Mouse (Mus musculus) mouse embryonic stem cell (cell line): Measurements from ENCODE around the gene Slc1a5.

Experiments
- in situ Hi-C, 2 experiments: fragments of 300-500 bp; cut with MboI; formaldehyde crosslinking; loops; 1 replicate in 1 of 2; 3 replicates in 1 of 2; pipeline ENCODE4 v1.14.3; 2019 to 2020; ENCODE audit warnings: low sequenced_read_pairs in 2 of 2, low pct_unique_long_range_greater_than_20kb in 1 of 2, mixed read lengths in 1 of 2; ENCODE audit not compliant: unreplicated experiment in 1 of 2

Slc1a5 gene

DNA sequence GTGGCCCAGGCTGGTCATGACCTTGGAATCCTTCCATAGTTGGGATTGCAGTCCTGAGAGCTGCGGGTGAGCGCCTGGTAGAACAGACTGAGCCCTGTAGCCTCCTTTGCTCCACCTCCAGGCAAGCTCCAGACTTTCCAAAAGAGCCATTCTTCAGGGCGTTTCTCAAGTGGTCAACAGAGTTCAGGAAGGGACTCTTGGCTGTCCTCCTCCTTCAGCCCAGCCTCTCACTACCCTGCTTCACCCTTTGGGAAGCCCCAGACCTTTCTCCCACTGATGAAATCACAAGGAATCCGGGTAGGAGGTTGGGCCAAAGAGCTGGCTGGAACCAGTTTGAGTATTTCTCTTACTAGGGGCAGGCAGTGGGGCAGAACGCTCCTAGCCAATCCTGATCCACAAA is 1.1 kb upstream of the Slc1a5 start:
- in situ Hi-C loops: loop anchor here in 1 of 2 experiments (5.0 kb wide), 1 partner anchor 33 kb away; no protein-coding TSS in a partner anchor

DNA sequence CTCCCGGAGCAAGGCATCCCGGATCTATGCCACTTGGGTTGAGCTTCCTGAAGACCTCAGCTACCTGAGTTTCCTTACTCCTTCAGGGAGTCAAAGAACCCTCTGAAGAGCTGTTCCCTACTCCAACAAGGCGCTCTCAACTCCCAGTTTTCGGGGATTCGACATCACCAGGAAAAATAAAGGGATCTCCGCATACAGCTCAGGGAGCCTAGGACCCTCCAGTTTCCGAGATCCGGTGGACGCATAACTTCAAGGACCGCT is 345 bp downstream of the Slc1a5 start:
- in situ Hi-C loops: loop anchor here in 1 of 2 experiments (5.0 kb wide), 1 partner anchor 34 kb away; no protein-coding TSS in a partner anchor

DNA sequence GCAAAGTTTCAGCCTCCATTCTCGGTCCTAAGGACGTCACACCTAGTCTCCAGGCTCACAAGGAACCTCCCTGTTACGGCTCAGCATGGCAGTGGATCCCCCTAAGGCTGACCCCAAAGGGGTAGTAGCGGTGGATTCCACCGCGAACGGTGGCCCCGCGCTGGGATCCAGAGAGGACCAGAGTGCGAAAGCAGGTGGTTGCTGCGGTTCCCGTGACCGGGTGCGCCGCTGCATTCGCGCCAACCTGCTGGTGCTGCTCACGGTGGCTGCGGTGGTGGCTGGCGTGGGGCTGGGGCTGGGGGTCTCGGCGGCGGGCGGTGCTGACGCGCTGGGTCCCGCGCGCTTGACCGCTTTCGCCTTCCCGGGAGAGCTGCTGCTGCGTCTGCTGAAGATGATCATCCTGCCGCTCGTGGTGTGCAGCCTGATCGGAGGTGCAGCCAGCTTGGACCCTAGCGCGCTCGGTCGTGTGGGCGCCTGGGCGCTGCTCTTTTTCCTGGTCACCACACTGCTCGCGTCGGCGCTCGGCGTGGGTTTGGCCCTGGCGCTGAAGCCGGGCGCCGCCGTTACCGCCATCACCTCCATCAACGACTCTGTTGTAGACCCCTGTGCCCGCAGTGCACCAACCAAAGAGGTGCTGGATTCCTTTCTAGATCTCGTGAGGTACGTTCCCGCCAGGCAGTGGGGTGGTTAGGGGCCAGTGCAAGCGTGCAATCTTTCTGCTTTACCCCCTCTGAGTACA is 845 bp downstream of the Slc1a5 start:
- in situ Hi-C loops: loop anchor here in 1 of 2 experiments (5.0 kb wide), 1 partner anchor 35 kb away; no protein-coding TSS in a partner anchor

DNA sequence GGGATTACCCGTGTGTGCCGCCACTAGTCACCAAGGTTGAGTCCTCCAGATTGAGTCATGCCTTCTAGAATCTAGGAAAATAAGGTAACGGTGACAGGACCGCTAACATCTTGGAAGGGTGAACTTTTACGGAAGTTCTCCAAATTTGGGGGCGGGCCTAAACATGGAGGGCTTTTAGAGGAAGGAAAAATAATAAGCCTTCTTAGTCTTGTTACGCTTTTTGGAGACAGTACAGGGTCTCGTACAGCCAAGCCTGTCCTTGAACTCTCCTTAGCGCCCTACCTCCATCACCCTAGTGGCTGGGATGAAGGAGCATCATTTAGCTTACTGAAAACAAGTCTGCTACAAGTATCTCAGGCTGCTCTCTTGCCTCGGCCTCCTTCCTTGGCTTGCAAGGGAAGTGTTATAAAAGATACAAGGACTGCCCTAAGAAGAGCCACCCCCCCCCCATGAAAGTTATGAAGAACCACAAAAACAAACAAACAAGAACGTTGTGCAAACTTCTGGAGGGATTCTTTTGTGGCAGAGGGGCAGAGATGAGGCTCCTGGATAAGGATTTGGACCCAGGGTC is 1.5 kb downstream of the Slc1a5 start:
- in situ Hi-C loops: loop anchor here in 1 of 2 experiments (5.0 kb wide), 1 partner anchor 35 kb away; no protein-coding TSS in a partner anchor

DNA sequence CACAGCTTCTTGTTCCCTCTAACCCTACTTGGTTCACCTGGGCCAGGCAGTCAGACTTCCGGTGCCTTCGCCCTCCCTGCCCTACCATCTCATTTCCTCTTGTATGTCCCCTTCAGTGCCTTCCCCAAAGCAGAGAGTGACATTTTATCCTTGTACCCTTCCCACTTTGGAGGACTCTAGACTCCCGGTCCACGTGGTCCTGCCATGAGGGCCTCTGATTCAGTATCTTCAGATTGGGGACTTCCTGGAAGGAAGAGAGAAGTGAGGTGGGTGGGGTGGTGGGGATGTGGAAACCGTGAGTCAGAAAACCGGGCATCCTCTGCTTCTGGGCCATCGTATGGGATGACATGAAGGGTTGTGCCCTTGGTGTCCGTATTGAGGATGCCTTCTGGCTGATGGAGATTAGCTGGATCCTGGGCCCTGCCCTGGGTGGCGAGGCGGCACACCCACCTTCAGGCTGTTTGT is 2.1 kb downstream of the Slc1a5 start:
- in situ Hi-C loops: loop anchor here in 1 of 2 experiments (5.0 kb wide), 1 partner anchor 36 kb away; no protein-coding TSS in a partner anchor

DNA sequence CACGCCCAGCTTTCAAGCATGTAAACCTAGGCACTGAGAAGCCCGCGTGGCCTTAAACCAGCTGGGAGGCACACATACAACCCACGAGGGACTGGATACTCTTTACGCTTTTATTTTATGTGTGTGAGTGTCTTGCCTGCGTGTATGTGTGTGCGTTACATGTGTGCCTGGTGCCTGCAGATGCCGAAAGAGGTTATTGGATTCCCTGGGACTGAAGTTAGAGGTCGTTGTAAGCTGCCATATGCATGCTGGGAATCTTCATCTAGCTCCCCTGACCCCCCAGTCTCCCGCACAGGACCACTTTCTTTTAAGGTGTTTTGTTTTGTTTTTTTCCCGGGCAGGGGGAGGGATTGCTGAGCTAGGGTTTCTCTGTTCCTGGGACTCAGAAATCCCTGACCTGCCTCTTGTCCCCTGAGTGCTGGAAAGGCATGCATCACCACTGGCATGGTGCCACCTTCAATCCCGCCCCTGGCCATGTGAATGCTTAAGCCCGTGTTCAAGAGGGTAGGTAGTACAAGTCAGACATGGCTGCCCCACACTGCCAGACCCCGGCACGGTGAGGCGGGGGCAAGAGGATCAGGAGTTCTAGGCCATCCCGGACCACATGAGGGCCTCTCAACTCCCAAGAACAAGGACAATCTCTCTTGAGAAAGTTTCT is 2.7 kb downstream of the Slc1a5 start:
- in situ Hi-C loops: loop anchor here in 1 of 2 experiments (5.0 kb wide), 1 partner anchor 37 kb away; no protein-coding TSS in a partner anchor

DNA sequence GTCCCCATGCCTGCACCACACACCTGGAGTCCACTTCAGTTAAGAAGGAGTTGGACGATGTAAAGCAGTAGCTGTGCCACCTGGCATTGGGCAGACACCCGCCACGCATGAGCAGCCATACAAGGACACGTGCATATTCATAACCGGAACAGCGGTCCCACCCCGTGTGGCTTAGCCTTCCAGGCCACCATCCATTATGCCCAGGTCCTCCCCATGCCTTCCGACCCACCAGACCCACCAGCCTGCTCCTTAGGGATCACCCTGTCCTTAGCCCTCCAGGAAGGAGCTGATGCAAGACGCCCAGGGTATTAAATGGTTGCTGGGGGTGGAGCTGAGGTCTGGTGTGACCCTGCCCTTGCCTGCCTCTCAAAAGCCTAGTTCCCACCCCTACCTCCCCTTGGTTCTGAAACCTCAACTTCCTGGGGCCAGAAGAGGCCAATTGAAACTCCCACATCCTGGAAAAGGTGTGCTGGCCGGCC is 3.4 kb downstream of the Slc1a5 start:
- in situ Hi-C loops: loop anchor here in 1 of 2 experiments (5.0 kb wide), 1 partner anchor 37 kb away; no protein-coding TSS in a partner anchor

DNA sequence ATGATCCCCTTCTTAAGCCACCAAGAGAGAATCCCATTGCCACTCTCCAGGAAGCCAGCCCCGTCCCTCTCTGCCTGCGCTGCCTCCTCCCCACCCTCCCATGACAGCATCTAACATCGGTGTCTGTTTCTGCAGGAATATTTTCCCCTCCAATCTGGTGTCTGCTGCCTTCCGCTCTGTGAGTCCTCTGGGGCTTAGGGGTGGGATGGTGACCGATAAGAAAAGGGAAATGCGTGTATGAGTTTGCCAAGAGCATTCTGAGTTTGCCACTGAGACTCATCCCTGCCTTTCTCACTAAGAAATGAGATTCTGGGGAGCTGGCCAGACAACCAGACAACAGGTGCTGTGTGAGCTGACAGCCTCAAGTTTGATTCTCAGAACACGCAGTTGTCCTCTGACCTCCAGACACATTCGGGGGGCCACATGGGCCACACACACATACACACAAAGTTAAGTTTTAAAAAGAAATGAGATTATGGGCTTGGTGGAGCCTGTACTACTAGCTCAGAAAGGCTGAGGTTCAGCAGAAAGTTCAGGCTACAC is 4.5 kb downstream of the Slc1a5 start:
- in situ Hi-C loops: no loop called here

DNA sequence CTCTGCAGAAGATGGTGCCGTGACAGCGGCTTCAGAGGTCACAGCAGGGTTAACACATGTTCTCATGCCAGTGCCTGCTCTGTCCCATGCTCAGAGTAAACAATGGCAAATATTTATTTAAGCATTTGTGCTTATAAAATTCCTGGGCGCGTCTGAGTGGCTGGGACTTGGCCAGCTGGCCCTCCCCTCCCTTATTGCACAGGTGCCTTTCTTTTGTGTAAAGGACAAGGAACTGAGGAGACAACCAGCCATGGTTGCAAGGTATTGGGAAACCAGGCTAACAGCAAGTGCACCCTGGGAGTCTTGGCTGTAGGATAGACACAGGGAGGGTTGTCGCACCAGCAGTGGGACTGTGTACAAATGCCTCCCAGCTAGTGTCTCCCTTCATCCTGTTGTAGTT is 11.2 kb downstream of the Slc1a5 start:
- in situ Hi-C loops: no loop called here

DNA sequence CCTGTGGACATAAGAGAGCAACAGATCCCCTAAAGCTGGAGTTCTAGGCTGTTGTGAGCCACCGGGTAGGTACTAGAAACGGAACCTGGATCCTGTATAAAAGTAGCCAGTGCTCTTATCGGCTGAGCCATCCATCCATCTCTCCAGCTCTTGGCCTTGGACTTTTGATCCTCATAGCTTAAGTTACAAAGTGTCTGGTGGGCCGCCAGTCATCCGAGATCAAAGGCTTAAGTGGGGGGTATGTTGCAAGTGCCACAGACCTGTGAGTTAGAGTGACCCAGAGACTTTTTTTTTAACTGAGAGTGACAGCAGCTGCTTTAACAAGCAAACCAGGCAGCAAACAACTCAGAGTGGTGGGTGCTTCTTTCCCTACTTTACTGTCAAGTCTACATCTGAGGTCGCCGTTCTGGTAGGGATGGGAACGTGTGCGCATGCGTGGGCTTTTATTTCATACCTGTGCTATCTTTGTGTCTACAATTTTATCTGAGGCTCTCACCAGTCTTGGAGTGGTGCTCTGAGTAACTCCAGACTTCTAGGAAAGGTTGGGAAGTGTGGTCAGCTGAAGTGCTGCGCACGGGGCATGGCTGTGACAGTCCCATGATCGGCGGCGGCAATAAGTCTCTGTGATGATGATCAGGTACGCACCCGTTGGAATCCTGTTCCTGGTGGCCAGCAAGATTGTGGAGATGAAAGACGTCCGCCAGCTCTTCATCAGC is 12.0 kb downstream of the Slc1a5 start:
- in situ Hi-C loops: no loop called here

DNA sequence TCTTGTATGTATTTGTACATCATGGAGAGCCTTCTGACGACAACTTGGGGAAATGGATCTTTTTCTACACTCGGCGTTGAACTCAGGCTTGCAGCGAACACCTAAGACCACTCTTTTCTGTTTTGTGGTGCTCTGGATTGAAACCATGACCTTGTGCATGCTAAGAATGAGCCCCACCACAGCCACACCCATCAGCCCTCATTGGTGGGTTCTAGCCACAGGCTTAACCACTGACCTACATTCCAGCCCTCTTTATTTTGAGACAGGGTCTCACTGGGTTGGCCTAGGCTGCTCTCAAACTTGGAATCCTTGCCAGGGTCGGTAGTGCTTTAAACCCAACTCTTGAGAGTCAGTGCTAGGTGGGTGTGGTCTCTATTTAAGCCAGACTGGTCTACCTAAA is 13.7 kb downstream of the Slc1a5 start:
- in situ Hi-C loops: loop anchor here in 1 of 2 experiments (5.0 kb wide), 1 partner anchor 53 kb away; no protein-coding TSS in a partner anchor

DNA sequence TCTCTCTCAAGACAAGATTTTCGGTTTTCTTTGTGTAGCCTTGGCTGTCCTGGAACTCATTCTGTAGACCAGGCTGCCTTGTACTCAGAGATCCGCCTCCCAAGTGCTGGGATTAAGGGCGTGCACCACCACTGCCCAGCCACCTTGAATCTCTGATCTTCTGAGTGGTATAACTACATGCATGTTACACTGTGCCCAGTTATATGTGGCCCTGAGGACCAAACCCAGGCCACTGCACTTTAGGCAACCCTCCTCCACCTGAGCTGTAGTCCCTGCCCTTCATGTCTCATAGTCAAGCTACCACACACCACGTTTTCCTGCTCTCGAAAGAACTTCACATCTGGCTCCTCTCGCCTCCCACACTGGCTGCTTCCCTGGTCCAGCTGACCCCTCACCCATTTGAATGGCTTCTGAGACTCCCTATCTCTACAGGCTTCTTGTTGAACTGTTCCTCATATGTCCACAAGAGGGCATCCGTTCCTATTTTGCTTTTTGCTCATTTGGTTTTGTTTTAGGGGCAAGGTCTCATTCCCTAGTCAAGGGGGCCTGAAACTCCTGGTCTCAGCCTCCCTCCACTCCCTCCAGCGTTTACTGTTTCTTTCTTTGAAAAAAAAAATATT is 23.4 kb downstream of the Slc1a5 start:
- in situ Hi-C loops: no loop called here

DNA sequence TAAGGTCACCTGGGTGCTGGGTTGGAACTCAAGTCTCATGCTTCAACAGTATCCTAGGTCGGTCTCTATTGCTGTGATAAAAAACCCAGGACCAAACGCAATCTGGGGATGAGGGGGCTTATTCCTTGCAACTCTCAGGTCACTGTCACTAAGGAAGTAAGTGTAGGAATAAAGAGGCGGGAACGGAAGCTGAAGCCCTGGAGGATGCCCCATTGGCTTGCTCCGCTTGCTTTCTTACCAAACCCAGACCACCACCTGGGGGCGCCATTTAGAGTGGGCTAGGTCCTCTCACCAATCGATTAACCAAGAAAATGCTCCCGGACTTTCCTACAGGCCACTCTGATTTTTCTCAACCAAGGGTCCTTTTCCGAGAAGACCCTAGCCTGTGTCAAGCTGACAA is 26.8 kb downstream of the Slc1a5 start:
- in situ Hi-C loops: no loop called here

DNA sequence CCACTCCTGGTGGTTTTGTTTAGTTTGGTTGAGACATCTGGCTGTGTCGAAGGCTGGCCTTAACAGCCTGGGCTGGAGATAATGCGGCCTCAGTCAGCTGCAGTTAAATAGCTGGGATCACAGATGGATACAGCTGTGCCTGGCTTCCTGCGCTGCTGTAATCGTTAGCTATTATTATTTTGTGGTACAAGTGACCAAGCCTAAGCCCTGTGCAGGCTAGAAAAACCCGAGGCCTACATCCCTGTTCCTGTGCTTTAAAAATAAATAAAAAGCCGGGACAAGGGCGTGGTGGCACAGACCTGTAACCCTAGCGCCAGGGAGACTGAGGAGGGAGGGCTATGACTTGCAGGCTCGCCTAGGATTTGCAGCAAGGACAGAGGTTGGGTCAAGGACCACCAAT is 27.5 kb downstream of the Slc1a5 start:
- in situ Hi-C loops: no loop called here

DNA sequence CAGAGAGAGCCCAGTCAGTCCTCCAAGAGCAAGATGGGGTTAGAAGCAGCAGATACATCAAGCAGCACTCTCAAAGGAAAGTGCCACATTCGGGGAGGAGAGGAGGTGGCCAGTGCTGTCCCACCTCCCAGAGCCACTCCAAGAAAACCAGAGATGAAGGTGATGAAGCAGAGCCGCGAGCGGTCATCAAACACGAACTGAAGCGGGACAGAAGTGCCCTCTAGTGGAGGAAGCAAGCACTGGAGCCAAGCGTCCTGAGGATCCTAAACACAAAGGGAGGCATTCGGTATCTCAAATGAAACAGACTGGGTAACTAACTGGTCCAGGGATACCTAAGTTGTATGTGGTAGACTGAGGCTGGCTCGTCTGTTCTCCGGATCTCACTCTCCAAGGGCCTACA is 28.6 kb downstream of the Slc1a5 start:
- in situ Hi-C loops: no loop called here

DNA sequence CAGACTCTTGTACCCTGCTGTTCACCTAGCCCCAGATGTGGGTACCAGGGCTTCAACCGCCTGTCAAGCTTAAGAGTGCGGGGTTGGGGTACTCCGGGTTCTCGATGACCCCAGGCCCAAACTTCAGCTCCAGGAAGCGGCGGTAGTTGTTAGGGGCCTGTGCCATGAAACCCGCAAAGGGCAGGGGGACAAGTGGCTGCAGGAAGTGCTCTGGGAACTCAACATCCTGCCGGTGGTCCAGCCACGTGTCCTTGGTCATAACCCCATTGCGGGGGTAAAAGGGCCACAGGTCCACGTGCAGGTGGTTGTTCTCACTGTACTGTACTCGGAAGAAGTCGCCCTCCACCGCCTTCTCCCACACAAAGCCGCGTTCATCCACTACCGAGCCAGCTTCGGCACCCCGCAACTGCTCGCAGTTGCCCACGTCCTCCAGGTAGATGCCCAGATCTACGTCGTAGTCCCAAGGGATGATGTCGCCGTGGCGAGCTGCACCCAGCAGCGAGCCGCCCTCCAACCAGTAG is 29.3 kb downstream of the Slc1a5 start:
- in situ Hi-C loops: no loop called here

DNA sequence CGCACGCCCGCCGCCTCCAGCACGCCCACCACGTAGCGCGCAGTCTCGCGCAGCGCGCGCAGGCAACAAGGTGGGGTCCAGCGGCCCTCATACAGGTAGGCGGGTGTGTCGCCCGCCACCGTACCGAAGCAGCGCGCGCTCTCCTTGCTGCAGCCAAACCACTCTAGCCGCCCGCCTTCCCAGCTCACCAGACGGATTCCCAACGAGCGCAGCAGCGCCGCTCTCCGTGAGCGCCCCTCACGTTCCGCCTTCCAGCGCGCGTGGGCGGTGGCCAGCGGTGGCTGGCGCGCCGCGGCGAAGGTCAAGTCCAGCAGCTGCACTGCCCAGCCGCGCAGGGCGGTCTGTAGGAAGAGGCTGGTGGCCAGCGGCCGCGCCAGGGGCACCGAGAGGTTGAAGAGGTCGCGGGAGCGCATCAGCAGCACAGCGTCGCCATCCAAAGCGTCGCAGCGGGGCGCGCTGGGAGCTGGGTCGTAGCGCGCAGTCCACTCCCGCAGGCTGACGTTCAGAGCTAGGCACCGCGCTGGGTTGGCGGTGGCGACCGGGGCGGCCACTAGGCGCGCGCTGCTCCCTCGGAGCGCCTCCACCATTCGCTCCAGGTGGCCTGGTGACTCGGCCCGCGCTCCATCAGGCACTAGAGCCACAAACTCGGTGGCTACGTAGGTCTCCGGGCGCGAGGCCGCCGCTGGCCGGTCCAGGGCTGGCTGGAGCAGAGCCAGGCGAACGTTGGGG is 29.9 kb downstream of the Slc1a5 start:
- in situ Hi-C loops: no loop called here
